Mouse (Mus musculus) lung, postnatal 0 days (tissue): ENCODE measurements around the gene Flt1. TPM values are rescaled to one million over a fixed set of nuclear protein-coding genes. Genes with fewer than 3 reads are reported as not detected.
"Not testable (repeated sequence)": the region's sequence is repeated elsewhere in the genome, so short reads cannot be mapped to it uniquely, and the experiment has no call there.

Experiments
- ATAC-seq: fragments of 200-750 bp; cut with Nextera tagmentation; 2 replicates; pipeline ENCODE4 v1.8.0; 2017; ENCODE audit warnings: moderate library complexity
- DNase-seq: peaks from one replicate; pipeline ENCODE4 v3.0.0-alpha.2; 2016; ENCODE audit warnings: low spot score
- H3K27ac ChIP-seq: fragments of 300-500 bp; sonication (generic); 2 replicates; pipeline ENCODE4 v1.5.1; 2014; ENCODE audit warnings: antibody characterized with exemption, mild to moderate bottlenecking, low read length, mixed read lengths
- H3K27me3 ChIP-seq: fragments of 300-500 bp; sonication (generic); replicated peaks from 2 replicates; pipeline ENCODE4 v1.6.1; 2014; ENCODE audit warnings: low read length, mixed read lengths; ENCODE audit not compliant: insufficient read depth
- H3K36me3 ChIP-seq: fragments of 300-500 bp; sonication (generic); 2 replicates; pipeline ENCODE4 v1.6.1; 2014; ENCODE audit warnings: low read length, mixed read lengths; ENCODE audit not compliant: insufficient read depth
- H3K4me1 ChIP-seq: fragments of 300-500 bp; sonication (generic); 2 replicates; pipeline ENCODE4 v1.6.1; 2014; ENCODE audit warnings: antibody characterized with exemption, low read depth, low read length, mixed read lengths; ENCODE audit not compliant: insufficient read depth
- H3K4me2 ChIP-seq: fragments of 300-500 bp; sonication (generic); replicated peaks from 2 replicates; pipeline ENCODE4 v1.6.1; 2014; ENCODE audit warnings: low read depth, mild to moderate bottlenecking, low read length, moderate library complexity, mixed read lengths
- H3K4me3 ChIP-seq: fragments of 300-500 bp; sonication (generic); 2 replicates; pipeline ENCODE4 v1.5.1; 2014; ENCODE audit warnings: low read depth, low read length
- H3K9ac ChIP-seq: fragments of 300-500 bp; sonication (generic); replicated peaks from 2 replicates; pipeline ENCODE4 v1.6.1; 2014; ENCODE audit warnings: low read depth, mild to moderate bottlenecking
- H3K9me3 ChIP-seq: fragments of 300-500 bp; sonication (generic); 2 replicates; pipeline ENCODE4 v1.6.1; 2016; ENCODE audit warnings: low read length, mixed read lengths
- CTCF ChIP-seq: IDR thresholded peaks from 2 replicates; pipeline ENCODE4 v1.5.1; 2016; ENCODE audit warnings: antibody characterized with exemption, mild to moderate bottlenecking
- EP300 ChIP-seq: IDR thresholded peaks from 2 replicates; pipeline ENCODE4 v1.6.1; 2016; ENCODE audit warnings: antibody characterized with exemption, mild to moderate bottlenecking, control low read depth
- WGBS: fragments of 180-500 bp; shearing (Covaris S2); extraction: QIAGEN DNeasy Blood & Tissue Kit; methylation state at CpG from one replicate; pipeline ENCODE4 v1.1.7; 2014; 5-methylcytosine and 5-hydroxymethylcytosine counted together
- polyA plus RNA-seq: library from polyadenylated mRNA; unstranded; fragments of >200 nt; fragmentation: Nextera tagmentation; extraction: Ambion mirVana; gene quantifications from 2 replicates; pipeline ENCODE4 v1.2.1, GENCODE M21; 2015

Gene Flt1
- polyA plus RNA-seq, 1 experiment from 2014 or later: 18.1 TPM

DNA sequence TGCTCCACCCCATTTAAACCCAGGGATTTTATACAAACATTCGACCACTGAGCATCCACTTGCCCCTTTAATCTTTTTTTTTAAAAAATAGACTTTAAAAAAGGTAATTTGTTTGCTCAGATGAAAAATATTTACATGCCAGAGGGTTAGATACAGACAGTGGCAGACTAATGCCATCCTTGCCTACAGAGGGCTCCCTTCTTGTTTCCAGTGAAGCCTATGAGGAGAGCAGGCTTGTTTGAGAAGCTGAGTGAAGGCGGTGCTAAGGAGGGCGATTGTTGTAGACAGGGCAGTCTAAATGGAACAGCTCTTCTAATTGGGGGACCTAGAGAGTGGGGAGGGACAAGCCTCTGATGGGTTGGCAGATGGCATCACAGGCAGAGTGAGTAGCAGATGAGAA, 109.4 kb downstream of the Flt1 start:
- no peak overlapping the region for H3K9ac ChIP-seq
- H3K27me3 ChIP-seq: no peaks in the 10 kb centered on the region
- no peaks in the 10 kb centered on the region for H3K36me3 ChIP-seq
- TF ChIP-seq EP300 (no peak), CTCF (peak; percentile 40)
- no peak overlapping the region for H3K4me2 ChIP-seq
- ATAC-seq: no peak
- H3K4me3 ChIP-seq: no peak overlapping the region
- H3K27ac ChIP-seq: no peak overlapping the region
- WGBS: 58% methylated on average over 3 of the region's 3 CpGs
- DNase-seq: no peak
- H3K9me3 ChIP-seq: no peaks in the 10 kb centered on the region
- H3K4me1 ChIP-seq: no peaks in the 10 kb centered on the region; the same call in 1 of the 2 replicates

DNA sequence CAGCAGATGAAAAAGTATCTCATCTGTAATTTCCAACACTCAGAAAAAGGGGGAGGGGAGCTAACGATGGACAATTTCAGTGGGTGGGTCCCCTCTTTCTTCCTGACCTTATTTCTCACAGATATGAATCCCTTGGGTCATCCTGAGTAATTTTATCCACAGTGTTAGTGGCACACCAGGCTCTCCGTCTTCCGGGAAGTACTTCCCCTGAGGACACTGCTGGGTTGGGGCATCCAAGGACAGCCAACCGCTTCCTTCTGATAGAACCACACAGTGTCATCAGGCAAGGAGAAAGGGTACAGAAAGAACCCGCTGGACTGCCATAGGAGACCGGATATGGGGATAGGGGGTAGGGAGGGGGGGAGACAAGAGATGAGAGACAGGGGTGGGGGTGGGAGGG, 111.2 kb downstream of the Flt1 start:
- DNase-seq (no peak), ATAC-seq (peak; percentile 52)
- no peak for TF ChIP-seq EP300
- no peak for TF ChIP-seq CTCF
- WGBS: 52% methylated on average over 6 of the region's 6 CpGs
- H3K4me3 ChIP-seq: no peak overlapping the region
- no peaks in the 10 kb centered on the region for H3K36me3 ChIP-seq
- no peak overlapping the region for H3K27ac ChIP-seq
- no peaks in the 10 kb centered on the region for H3K9me3 ChIP-seq
- H3K4me1 ChIP-seq: no peaks in the 10 kb centered on the region
- no peak overlapping the region for H3K9ac ChIP-seq
- H3K27me3 ChIP-seq: no peaks in the 10 kb centered on the region
- no peak overlapping the region for H3K4me2 ChIP-seq

DNA sequence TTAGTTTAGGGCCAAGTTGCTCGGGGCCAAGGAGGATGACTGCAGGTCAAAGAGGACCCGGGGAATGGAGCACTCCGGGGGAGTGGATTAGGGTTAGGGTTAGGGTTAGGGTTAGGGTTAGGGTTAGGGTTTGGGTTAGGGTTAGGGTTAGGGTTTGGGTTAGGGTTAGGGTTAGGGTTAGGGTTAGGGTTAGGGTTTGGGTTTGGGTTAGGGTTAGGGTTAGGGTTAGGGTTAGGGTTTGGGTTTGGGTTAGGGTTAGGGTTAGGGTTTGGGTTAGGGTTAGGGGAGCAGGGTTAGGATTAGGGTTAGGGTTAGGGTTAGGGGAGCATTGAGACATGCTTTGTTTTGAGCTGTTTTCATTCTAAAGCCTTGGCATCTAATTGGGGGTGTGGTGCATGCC, 114.5 kb downstream of the Flt1 start:
- H3K4me2 ChIP-seq, H3K27ac ChIP-seq, H3K27me3 ChIP-seq, H3K4me3 ChIP-seq, ATAC-seq, H3K9ac ChIP-seq, DNase-seq, H3K4me1 ChIP-seq, H3K9me3 ChIP-seq, H3K36me3 ChIP-seq: not testable (repeated sequence)
- WGBS: 73% methylated on average over 3 of the region's 3 CpGs

- H3K4me3 ChIP-seq: no peak overlapping the region
- H3K4me2 ChIP-seq: no peak overlapping the region
- no peaks in the 10 kb centered on the region for H3K36me3 ChIP-seq
- WGBS: 61% methylated on average over 13 of the region's 13 CpGs
- no peak overlapping the region for H3K9ac ChIP-seq
- ATAC-seq (no peak), DNase-seq (no peak)
- no peak overlapping the region for H3K27ac ChIP-seq
- H3K4me1 ChIP-seq: no peaks in the 10 kb centered on the region
- H3K9me3 ChIP-seq: no peaks in the 10 kb centered on the region
- H3K27me3 ChIP-seq: no peaks in the 10 kb centered on the region
- TF ChIP-seq CTCF: no peak
- no peak for TF ChIP-seq EP300
Measured at GRCm38 (mm10) chr5:147607256-147607975, 118.4 kb downstream of the Flt1 start.

- Histone ChIP-seq H3K4me3 (no peak overlapping the region), H3K27ac (no peak overlapping the region), H3K36me3 (no peaks in the 10 kb centered on the region), H3K4me1 (no peaks in the 10 kb centered on the region; the same call in 1 of the 2 replicates), H3K9ac (no peak overlapping the region), H3K9me3 (no peaks in the 10 kb centered on the region), H3K27me3 (no peaks in the 10 kb centered on the region), H3K4me2 (no peak overlapping the region)
- ATAC-seq (no peak), DNase-seq (no peak)
- WGBS: 55% methylated on average over 13 of the region's 13 CpGs
- TF ChIP-seq EP300: no peak
- no peak for TF ChIP-seq CTCF
Measured at GRCm38 (mm10) chr5:147606751-147607150, 119.1 kb downstream of the Flt1 start.

DNA sequence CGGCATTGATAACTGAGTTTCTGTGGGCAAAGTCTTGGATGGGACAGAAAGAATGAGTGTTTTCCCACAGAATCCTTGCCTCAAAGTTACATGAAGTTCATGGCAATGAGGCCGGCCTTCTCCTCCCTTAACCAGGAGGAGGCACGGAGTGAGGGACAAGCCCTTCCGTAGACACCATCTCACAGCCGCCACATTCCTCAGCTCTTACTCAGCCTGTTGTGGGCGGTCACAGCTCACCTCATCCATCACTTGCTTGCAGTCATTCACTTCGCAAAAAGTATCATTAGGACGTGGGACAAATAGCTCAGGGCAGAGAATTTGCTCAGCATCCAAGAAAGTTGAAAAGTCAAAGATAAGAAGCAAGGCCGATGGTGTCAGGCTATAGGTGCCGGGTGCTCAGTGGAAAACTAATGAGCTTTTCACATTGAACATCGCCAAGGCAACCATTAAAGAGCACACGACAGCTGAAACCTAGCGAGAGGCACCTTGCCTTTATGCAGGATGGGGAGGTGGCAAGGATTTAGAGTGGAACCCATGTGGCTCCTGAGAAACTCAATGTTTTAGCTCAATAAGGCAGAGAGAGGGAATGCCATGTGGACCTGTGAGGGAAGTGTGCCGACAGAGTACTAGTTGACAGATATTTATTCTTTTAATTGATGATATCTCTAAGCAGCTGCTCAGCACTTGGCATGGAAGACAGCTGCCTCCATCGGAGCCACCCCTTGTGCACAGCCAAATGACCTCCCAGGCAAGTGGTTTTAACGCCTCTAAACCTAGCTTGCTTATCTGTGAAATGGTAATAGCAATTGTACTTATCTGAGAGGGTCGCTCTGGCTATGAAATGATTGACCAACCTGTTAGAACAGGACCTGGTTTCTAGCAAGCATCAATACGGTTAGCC, 124.1 kb downstream of the Flt1 start:
- DNase-seq (peak; percentile 27), ATAC-seq (peak; percentile 65)
- H3K4me1 ChIP-seq: no peaks in the 10 kb centered on the region; the same call in 1 of the 2 replicates

More for the DNA sequence above, 124.1 kb downstream of the Flt1 start:
- WGBS: 25% methylated on average over 18 of the region's 18 CpGs
- H3K9ac ChIP-seq: no peak overlapping the region
- H3K4me2 ChIP-seq: no peak overlapping the region
- H3K4me3 ChIP-seq: no peak overlapping the region
- H3K36me3 ChIP-seq: no peaks in the 10 kb centered on the region
- H3K9me3 ChIP-seq: no peaks in the 10 kb centered on the region
- TF ChIP-seq EP300 (no peak), CTCF (no peak)
- H3K27ac ChIP-seq: no peak overlapping the region
- no peaks in the 10 kb centered on the region for H3K27me3 ChIP-seq
